Mouse (Mus musculus): ENCODE measurements around the gene Exoc3l4.

Exoc3l4 gene

GRCm38 (mm10) chr12:111446745-111447144 lies 29.9 kb downstream of the Exoc3l4 start:
- in situ Hi-C loops (cut with MboI; ENCODE audit: unreplicated experiment in 2 of 2), result no loop called here

- in situ Hi-C loops (cut with MboI; ENCODE audit: unreplicated experiment in 2 of 2), result no loop called here
Observed at GRCm38 (mm10) chr12:111447350-111447749, 30.5 kb downstream of the Exoc3l4 start.

- in situ Hi-C loops (cut with MboI; ENCODE audit: unreplicated experiment in 2 of 2), result no loop called here
Observed at GRCm38 (mm10) chr12:111447898-111448760, 31.3 kb downstream of the Exoc3l4 start.

GRCm38 (mm10) chr12:111448931-111449705 lies 32.3 kb downstream of the Exoc3l4 start:
- in situ Hi-C loops (cut with MboI; ENCODE audit: unreplicated experiment in 2 of 2), result no loop called here

- in situ Hi-C loops (cut with MboI; ENCODE audit: unreplicated experiment in 2 of 2), result loop anchor here in 1 of 2 experiments (25.0 kb wide), 1 partner anchor 1038 kb away; no protein-coding TSS in a partner anchor
Observed at GRCm38 (mm10) chr12:111450359-111450758, 33.5 kb downstream of the Exoc3l4 start.

GRCm38 (mm10) chr12:111451561-111451960 lies 34.7 kb downstream of the Exoc3l4 start:
- in situ Hi-C loops (cut with MboI; ENCODE audit: unreplicated experiment in 2 of 2), result loop anchor here in 1 of 2 experiments (25.0 kb wide), 1 partner anchor 1039 kb away; no protein-coding TSS in a partner anchor

GRCm38 (mm10) chr12:111454021-111454420 lies 37.2 kb downstream of the Exoc3l4 start:
- in situ Hi-C loops (cut with MboI; ENCODE audit: unreplicated experiment in 2 of 2), result loop anchor here in 1 of 2 experiments (25.0 kb wide), 1 partner anchor 1042 kb away; no protein-coding TSS in a partner anchor

GRCm38 (mm10) chr12:111454543-111455280 lies 37.9 kb downstream of the Exoc3l4 start:
- in situ Hi-C loops (cut with MboI; ENCODE audit: unreplicated experiment in 2 of 2), result loop anchor here in 1 of 2 experiments (25.0 kb wide), 1 partner anchor 1042 kb away; no protein-coding TSS in a partner anchor

GRCm38 (mm10) chr12:111455311-111455846 lies 38.6 kb downstream of the Exoc3l4 start:
- in situ Hi-C loops (cut with MboI; ENCODE audit: unreplicated experiment in 2 of 2), result loop anchor here in 1 of 2 experiments (25.0 kb wide), 1 partner anchor 1043 kb away; no protein-coding TSS in a partner anchor

GRCm38 (mm10) chr12:111455860-111456259 lies 39.0 kb downstream of the Exoc3l4 start:
- in situ Hi-C loops (cut with MboI; ENCODE audit: unreplicated experiment in 2 of 2), result loop anchor here in 1 of 2 experiments (25.0 kb wide), 1 partner anchor 1044 kb away; no protein-coding TSS in a partner anchor

GRCm38 (mm10) chr12:111457742-111458141 lies 40.9 kb downstream of the Exoc3l4 start:
- in situ Hi-C loops (cut with MboI; ENCODE audit: unreplicated experiment in 2 of 2), result loop anchor here in 1 of 2 experiments (25.0 kb wide), 1 partner anchor 1045 kb away; no protein-coding TSS in a partner anchor

GRCm38 (mm10) chr12:111463570-111463969 lies 46.8 kb downstream of the Exoc3l4 start:
- in situ Hi-C loops (cut with MboI; ENCODE audit: unreplicated experiment in 2 of 2), result loop anchor here (5.0 to 25.0 kb wide), 2 partner anchors 36 to 1051 kb away; no protein-coding TSS in a partner anchor

- in situ Hi-C loops (cut with MboI; ENCODE audit: unreplicated experiment in 2 of 2), result loop anchor here in 1 of 2 experiments (25.0 kb wide), 1 partner anchor 1054 kb away; no protein-coding TSS in a partner anchor
Observed at GRCm38 (mm10) chr12:111466369-111466768, 49.6 kb downstream of the Exoc3l4 start.

- in situ Hi-C loops (cut with MboI; ENCODE audit: unreplicated experiment in 2 of 2), result loop anchor here in 1 of 2 experiments (25.0 kb wide), 1 partner anchor 1056 kb away; no protein-coding TSS in a partner anchor
Observed at GRCm38 (mm10) chr12:111468206-111468605, 51.4 kb downstream of the Exoc3l4 start.

GRCm38 (mm10) chr12:111469507-111469906 lies 52.7 kb downstream of the Exoc3l4 start:
- in situ Hi-C loops (cut with MboI; ENCODE audit: unreplicated experiment in 2 of 2), result loop anchor here in 1 of 2 experiments (25.0 kb wide), 1 partner anchor 1057 kb away; no protein-coding TSS in a partner anchor

- in situ Hi-C loops (cut with MboI; ENCODE audit: unreplicated experiment in 2 of 2), result loop anchor here in 1 of 2 experiments (25.0 kb wide), 1 partner anchor 1059 kb away; no protein-coding TSS in a partner anchor
Observed at GRCm38 (mm10) chr12:111471119-111471518, 54.3 kb downstream of the Exoc3l4 start.

GRCm38 (mm10) chr12:111471721-111472120 lies 54.9 kb downstream of the Exoc3l4 start:
- in situ Hi-C loops (cut with MboI; ENCODE audit: unreplicated experiment in 2 of 2), result loop anchor here in 1 of 2 experiments (25.0 kb wide), 1 partner anchor 1059 kb away; no protein-coding TSS in a partner anchor

GRCm38 (mm10) chr12:111472886-111473285 lies 56.1 kb downstream of the Exoc3l4 start:
- in situ Hi-C loops (cut with MboI; ENCODE audit: unreplicated experiment in 2 of 2), result loop anchor here in 1 of 2 experiments (25.0 kb wide), 1 partner anchor 1061 kb away; no protein-coding TSS in a partner anchor

- in situ Hi-C loops (cut with MboI; ENCODE audit: unreplicated experiment in 2 of 2), result loop anchor here in 1 of 2 experiments (25.0 kb wide), 1 partner anchor 1062 kb away; no protein-coding TSS in a partner anchor
Observed at GRCm38 (mm10) chr12:111474384-111474783, 57.6 kb downstream of the Exoc3l4 start.

Data from v-Abl transformed pro-B cells (cell line).